Mouse (Mus musculus) C2C12 (cell line): Measurements from ENCODE around the gene Foxp1.

Source experiments
- CEBPB ChIP-seq: IDR thresholded peaks from one replicate; pipeline ENCODE4 v1.6.1; 2011; ENCODE audit warnings: low read depth, mild to moderate bottlenecking, control low read depth, moderate library complexity
- CTCF ChIP-seq: IDR thresholded peaks from one replicate; pipeline ENCODE4 v1.5.1; 2011; ENCODE audit not compliant: control insufficient read depth, insufficient read depth, insufficient read length
- FOSL1 ChIP-seq: IDR thresholded peaks from one replicate; pipeline ENCODE4 v1.8.0; 2011; ENCODE audit warnings: mild to moderate bottlenecking, low read length; ENCODE audit not compliant: poor library complexity, insufficient read depth, severe bottlenecking
- MAX ChIP-seq: IDR thresholded peaks from one replicate; pipeline ENCODE4 v1.6.1; 2011; ENCODE audit warnings: mild to moderate bottlenecking, control low read depth
- MYOD1 ChIP-seq: IDR thresholded peaks from one replicate; pipeline ENCODE4 v1.6.1; 2011; ENCODE audit warnings: low read depth; ENCODE audit not compliant: control insufficient read depth, insufficient read length
- MYOG ChIP-seq: IDR thresholded peaks from one replicate; pipeline ENCODE4 v1.6.1; 2011; ENCODE audit not compliant: control insufficient read depth, insufficient read length; ENCODE audit errors: extremely low read depth
- USF1 ChIP-seq: IDR thresholded peaks from one replicate; pipeline ENCODE4 v1.6.1; 2011; ENCODE audit warnings: low read depth, mild to moderate bottlenecking, control low read depth, moderate library complexity

DNA sequence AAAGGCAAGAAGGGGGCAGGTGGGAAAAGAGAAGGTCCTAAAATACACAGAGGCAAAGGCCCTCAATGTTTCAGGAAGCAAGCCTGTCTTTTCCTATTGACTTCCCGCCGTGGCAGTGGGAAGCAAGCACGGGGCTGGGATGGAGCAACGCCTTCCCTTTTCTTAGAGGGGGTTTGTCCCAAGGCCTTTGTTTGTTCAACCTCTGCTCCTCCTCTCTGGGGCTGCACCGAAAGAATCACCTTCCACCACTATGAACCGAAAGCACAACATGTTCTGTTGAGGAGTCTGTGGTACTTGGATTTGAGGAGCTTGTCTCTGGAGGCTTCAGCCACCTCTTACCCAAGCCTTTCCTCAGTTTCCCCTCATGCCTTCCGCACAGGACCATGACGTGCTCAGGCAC is 355.5 kb downstream of the Foxp1 start:
- TF ChIP-seq CTCF, result no peak
- no peak for TF ChIP-seq MYOD1
- TF ChIP-seq MAX, result no peak
- TF ChIP-seq USF1, result no peak
- no peak for TF ChIP-seq FOSL1
- no peak for TF ChIP-seq CEBPB
- TF ChIP-seq MYOG, result no peak
